Mouse (Mus musculus) ES-E14 (cell line): ENCODE results near the gene Slc35b4.

Source experiments
- HCFC1 ChIP-seq: IDR thresholded peaks from 2 replicates; pipeline ENCODE4 v1.6.1; 2012; ENCODE audit warnings: low read length, inconsistent platforms, borderline replicate concordance; ENCODE audit not compliant: insufficient read depth
- MAFK ChIP-seq: IDR thresholded peaks from 2 replicates; pipeline ENCODE4 v1.6.1; 2014; ENCODE audit warnings: mild to moderate bottlenecking, low read depth, low read length, inconsistent platforms; ENCODE audit not compliant: insufficient read depth
- ZC3H11A ChIP-seq: IDR thresholded peaks from 2 replicates; pipeline ENCODE4 v1.6.1; 2012; ENCODE audit warnings: low read depth, mild to moderate bottlenecking, inconsistent platforms, low read length, borderline replicate concordance

GRCm38 (mm10) chr6:34162607-34163006, 14.3 kb downstream of the Slc35b4 start:
- TF ChIP-seq ZC3H11A (no peak), HCFC1 (no peak), MAFK (no peak)
